Mouse (Mus musculus): ENCODE measurements around the gene Notch1.

DNA sequence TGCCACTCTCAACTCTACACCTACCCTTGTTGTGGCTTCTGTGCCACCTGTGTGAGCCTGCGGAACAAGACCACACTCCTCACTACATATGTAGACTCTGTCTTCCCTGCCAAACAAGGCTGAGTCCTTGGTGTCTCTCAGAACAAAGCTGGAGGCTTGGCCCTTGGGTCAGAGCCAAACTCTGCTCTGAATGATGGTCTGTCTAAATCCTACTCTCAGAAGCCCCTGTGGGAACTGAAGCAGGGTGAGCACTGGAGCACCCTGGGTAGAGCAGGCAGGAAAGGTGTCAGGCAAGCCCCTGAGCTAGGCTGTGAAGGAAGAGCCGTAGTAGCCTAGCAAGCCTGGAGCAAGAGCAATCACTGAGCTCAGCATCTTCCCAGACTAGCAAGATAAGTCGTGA lies 33.7 kb upstream of the Notch1 start:
- TF ChIP-seq CTCF (IDR thresholded peaks at IDR 0.05; ENCODE audit: borderline replicate concordance, control insufficient read depth, extremely low read depth, insufficient read depth, low read length, poor library complexity) (no peak), POLR2A (IDR thresholded peaks at IDR 0.05; ENCODE audit: control insufficient read depth, extremely low read depth, insufficient read depth, low read length, poor library complexity) (no peak)
